Mouse (Mus musculus) myocyte (in vitro differentiated cells): ENCODE results near the gene Glra4. TPM values are rescaled to one million over a fixed set of nuclear protein-coding genes. Genes with fewer than 3 reads are reported as not detected.

Experiments used
- H3K27me3 ChIP-seq: one replicate; pipeline ENCODE4 v1.6.1; 2011; ENCODE audit not compliant: control insufficient read depth, insufficient read depth, insufficient read length
- H3K36me3 ChIP-seq: one replicate; pipeline ENCODE4 v1.6.1; 2011; ENCODE audit not compliant: control insufficient read depth, insufficient read depth
- H3K4me2 ChIP-seq: one replicate; pipeline ENCODE4 v1.6.1; 2011; ENCODE audit warnings: low read depth, control low read depth
- H3K4me3 ChIP-seq: one replicate; pipeline ENCODE4 v1.5.1; 2011; ENCODE audit warnings: mild to moderate bottlenecking, control low read depth, moderate library complexity
- H3K79me2 ChIP-seq: one replicate; pipeline ENCODE4 v1.6.1; 2011; ENCODE audit not compliant: control insufficient read depth, insufficient read depth
- H3ac ChIP-seq: one replicate; pipeline ENCODE4 v1.6.1; 2011; ENCODE audit not compliant: control insufficient read depth, insufficient read length
- CEBPB ChIP-seq: IDR thresholded peaks from 2 replicates; pipeline ENCODE4 v1.6.1; 2011; ENCODE audit warnings: mild to moderate bottlenecking, moderate library complexity; ENCODE audit not compliant: poor library complexity, insufficient read depth, severe bottlenecking
- E2F4 ChIP-seq: IDR thresholded peaks from one replicate; pipeline ENCODE4 v1.6.1; 2011; ENCODE audit warnings: mild to moderate bottlenecking, control low read depth, moderate library complexity; ENCODE audit not compliant: insufficient read depth
- MAX ChIP-seq: IDR thresholded peaks from one replicate; pipeline ENCODE4 v1.6.1; 2011; ENCODE audit warnings: low read depth, mild to moderate bottlenecking, control low read depth
- MYOD1 ChIP-seq, 3 experiments: IDR thresholded peaks; one replicate each; pipeline ENCODE4 v1.6.1; 2011; ENCODE audit warnings: control low read depth in 2 of 3, low read depth in 2 of 3, mild to moderate bottlenecking in 2 of 3, moderate library complexity in 1 of 3; ENCODE audit not compliant: insufficient read length in 2 of 3, control insufficient read depth in 1 of 3
- MYOG ChIP-seq, 3 experiments: IDR thresholded peaks; one replicate each; pipeline ENCODE4 v1.6.1; 2011; ENCODE audit warnings: control low read depth in 2 of 3, low read depth in 2 of 3, mild to moderate bottlenecking in 2 of 3; ENCODE audit not compliant: insufficient read length in 2 of 3, control insufficient read depth in 1 of 3, insufficient read depth in 1 of 3
- POLR2A ChIP-seq: IDR thresholded peaks from one replicate; pipeline ENCODE4 v1.6.1; 2011; ENCODE audit warnings: low read depth, mild to moderate bottlenecking, control low read depth, moderate library complexity; ENCODE audit not compliant: insufficient read length
- POLR2AphosphoS2 ChIP-seq: IDR thresholded peaks from one replicate; pipeline ENCODE4 v1.6.1; 2011; ENCODE audit warnings: low read depth, control low read depth; ENCODE audit not compliant: insufficient read length
- REST ChIP-seq: IDR thresholded peaks from one replicate; pipeline ENCODE4 v1.6.1; 2011; ENCODE audit warnings: mild to moderate bottlenecking, control low read depth, moderate library complexity; ENCODE audit not compliant: insufficient read depth, insufficient read length
- SRF ChIP-seq: IDR thresholded peaks from one replicate; pipeline ENCODE4 v1.6.1; 2011; ENCODE audit warnings: low read depth; ENCODE audit not compliant: control insufficient read depth, insufficient read length
- TCF12 ChIP-seq: IDR thresholded peaks from one replicate; pipeline ENCODE4 v1.6.1; 2011; ENCODE audit warnings: mild to moderate bottlenecking, control low read depth; ENCODE audit not compliant: poor library complexity, insufficient read depth, severe bottlenecking
- TCF3 ChIP-seq: IDR thresholded peaks from one replicate; pipeline ENCODE4 v1.6.1; 2011; ENCODE audit warnings: low read depth, control low read depth; ENCODE audit not compliant: insufficient read length
- USF1 ChIP-seq: IDR thresholded peaks from one replicate; pipeline ENCODE4 v1.6.1; 2011; ENCODE audit warnings: low read depth, mild to moderate bottlenecking, control low read depth, moderate library complexity
- polyA plus RNA-seq: library from polyadenylated mRNA; unstranded; fragments of >200 nt; fragmentation: generic; extraction: Trizol; gene quantifications from one replicate; pipeline ENCODE4 v1.2.1, GENCODE M21; 2012; ENCODE audit warnings: missing spikeins

Gene Glra4
- polyA plus RNA-seq, 1 experiment, result not detected

DNA sequence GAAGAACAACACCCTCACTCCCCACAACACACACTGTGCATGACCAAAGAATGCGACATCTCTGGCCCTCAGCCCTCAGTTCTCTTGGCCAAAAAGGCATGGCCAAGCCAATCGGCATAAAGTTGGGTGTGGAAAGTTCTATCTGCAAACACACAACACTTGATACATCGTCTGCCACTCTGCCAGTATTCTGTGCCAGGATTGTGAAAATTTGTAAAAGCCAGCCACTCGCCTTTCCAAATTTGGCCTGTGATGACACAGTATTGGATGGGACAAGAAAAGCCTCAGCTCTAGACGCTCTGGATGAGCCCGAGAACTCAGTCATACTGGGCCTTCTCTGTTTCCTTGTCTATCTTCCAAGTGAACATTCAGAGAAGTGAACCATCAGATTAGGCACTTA is 39.8 kb upstream of the Glra4 start:
- Histone ChIP-seq H3K36me3 (no peaks in the 10 kb centered on the region), H3ac (no peak overlapping the region), H3K4me2 (no peak overlapping the region), H3K4me3 (no peak overlapping the region), H3K27me3 (no peaks in the 10 kb centered on the region), H3K79me2 (no peaks in the 10 kb centered on the region)
- TF ChIP-seq MAX, result no peak
- no peak for TF ChIP-seq TCF12
- no peak for TF ChIP-seq USF1
- no peak for TF ChIP-seq SRF
- no peak for TF ChIP-seq TCF3

DNA sequence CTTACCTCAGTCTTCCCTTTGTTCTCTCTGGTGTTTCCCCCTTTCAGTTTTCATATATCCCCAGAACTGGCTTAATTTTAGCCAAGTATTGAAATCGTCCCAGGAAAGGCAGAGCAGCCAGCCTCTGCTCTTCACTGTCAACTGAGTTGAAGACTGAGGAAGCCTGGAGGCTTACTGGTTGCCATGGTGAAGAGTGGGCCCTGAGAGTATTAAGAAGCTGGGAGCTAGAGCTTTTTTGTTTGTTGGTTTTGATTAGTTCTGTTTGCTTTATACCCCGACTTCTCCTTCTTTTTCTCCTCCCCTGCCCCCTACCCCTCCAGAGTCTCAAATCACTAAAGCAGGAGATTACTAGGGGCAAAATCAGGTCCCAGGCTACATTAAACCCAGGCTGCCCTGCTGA is 17.3 kb upstream of the Glra4 start:
- no peaks in the 10 kb centered on the region for H3K36me3 ChIP-seq
- no peak overlapping the region for H3K4me3 ChIP-seq
- no peak overlapping the region for H3K4me2 ChIP-seq
- H3ac ChIP-seq, result no peak overlapping the region
- no peaks in the 10 kb centered on the region for H3K27me3 ChIP-seq
- TF ChIP-seq MYOD1 (IDR thresholded peaks at IDR 0.05; ENCODE audit: control insufficient read depth in 1 of 3, insufficient read length in 2 of 3, low read depth in 2 of 3) (no peak), POLR2AphosphoS2 (no peak), USF1 (no peak), REST (no peak), E2F4 (no peak), MAX (no peak), TCF3 (no peak), CEBPB (no peak), MYOG (IDR thresholded peaks at IDR 0.05; ENCODE audit: control insufficient read depth in 1 of 3, insufficient read depth in 1 of 3, insufficient read length in 2 of 3, low read depth in 2 of 3) (no peak)
- no peaks in the 10 kb centered on the region for H3K79me2 ChIP-seq

- no peak for TF ChIP-seq POLR2A
- no peak for TF ChIP-seq REST
- TF ChIP-seq MYOD1 (IDR thresholded peaks at IDR 0.05; ENCODE audit: control insufficient read depth in 1 of 3, insufficient read length in 2 of 3, low read depth in 2 of 3), result no peak
- no peaks in the 10 kb centered on the region for H3K79me2 ChIP-seq
- no peaks in the 10 kb centered on the region for H3K27me3 ChIP-seq
Observed at GRCm38 (mm10) chrX:136789446-136789845, 9.5 kb upstream of the Glra4 start.

GRCm38 (mm10) chrX:136779262-136779661 is 679 bp downstream of the Glra4 start:
- H3ac ChIP-seq, result no peak overlapping the region
- H3K4me3 ChIP-seq, result no peak overlapping the region
- no peaks in the 10 kb centered on the region for H3K79me2 ChIP-seq
- no peak overlapping the region for H3K4me2 ChIP-seq
- H3K27me3 ChIP-seq, result no peaks in the 10 kb centered on the region
- TF ChIP-seq REST (peak; percentile 53), USF1 (no peak)
- no peaks in the 10 kb centered on the region for H3K36me3 ChIP-seq

More at GRCm38 (mm10) chrX:136789446-136789845, 9.5 kb upstream of the Glra4 start:
- H3K4me3 ChIP-seq, result no peak overlapping the region
- H3K4me2 ChIP-seq, result no peak overlapping the region
- no peak overlapping the region for H3ac ChIP-seq
- H3K36me3 ChIP-seq, result no peaks in the 10 kb centered on the region

GRCm38 (mm10) chrX:136778046-136778445 is 1.9 kb downstream of the Glra4 start:
- H3K36me3 ChIP-seq, result no peaks in the 10 kb centered on the region
- no peak overlapping the region for H3ac ChIP-seq
- H3K4me3 ChIP-seq, result no peak overlapping the region
- no peak overlapping the region for H3K4me2 ChIP-seq
- no peak for TF ChIP-seq POLR2A
- TF ChIP-seq CEBPB, result no peak
- TF ChIP-seq USF1, result no peak
- no peak for TF ChIP-seq REST
- no peak for TF ChIP-seq MYOD1 (IDR thresholded peaks at IDR 0.05; ENCODE audit: control insufficient read depth in 1 of 3, insufficient read length in 2 of 3, low read depth in 2 of 3)
- no peak for TF ChIP-seq MYOG (IDR thresholded peaks at IDR 0.05; ENCODE audit: control insufficient read depth in 1 of 3, insufficient read depth in 1 of 3, insufficient read length in 2 of 3, low read depth in 2 of 3)
- TF ChIP-seq E2F4, result no peak
- TF ChIP-seq POLR2AphosphoS2, result no peak
- TF ChIP-seq TCF12, result no peak
- TF ChIP-seq MAX, result no peak
- TF ChIP-seq SRF, result no peak
- TF ChIP-seq TCF3, result no peak
- H3K79me2 ChIP-seq, result no peaks in the 10 kb centered on the region
- no peaks in the 10 kb centered on the region for H3K27me3 ChIP-seq

- Histone ChIP-seq H3K36me3 (no peaks in the 10 kb centered on the region), H3K27me3 (no peaks in the 10 kb centered on the region), H3K4me3 (no peak overlapping the region), H3ac (no peak overlapping the region), H3K79me2 (no peaks in the 10 kb centered on the region), H3K4me2 (no peak overlapping the region)
- TF ChIP-seq POLR2A, result no peak
Observed at GRCm38 (mm10) chrX:136773035-136773434, 6.9 kb downstream of the Glra4 start.
